Comparison of ENCODE assay signal across 32 mouse cellular contexts in the genomic region with DNA sequence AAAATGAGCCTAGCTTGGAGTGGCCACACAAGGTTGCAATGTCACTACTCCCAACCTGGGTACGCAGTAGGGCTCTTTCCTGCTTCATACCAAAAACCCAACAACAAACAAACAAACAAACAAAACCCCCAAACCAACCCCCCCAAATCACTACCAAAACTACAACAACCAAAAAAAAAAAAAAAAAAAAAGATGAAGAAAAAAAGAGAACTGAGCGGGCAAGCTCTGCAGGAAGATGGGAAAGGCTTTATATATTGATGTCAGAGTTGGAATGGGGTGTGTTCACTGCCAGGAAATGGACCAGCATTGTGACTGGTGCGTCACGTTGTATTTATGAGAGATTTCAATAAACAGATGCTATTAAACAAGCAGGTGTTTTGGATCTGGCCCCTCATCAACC.
"Had no signal": no experiment of that assay in that cellular context is flagged by ENCODE, and none has a peak within 500 bp of the region (broad histone marks: within the 10 kb centered on the region; RNA-seq: fewer than 3 reads in every experiment).

No protein-coding gene starts in this region.

- ATAC-seq: liver, embryonic 12.5 days; liver, postnatal 0 days; lung, postnatal 0 days; midbrain, embryonic 13.5 days; midbrain, embryonic 15.5 days; midbrain, embryonic 16.5 days had no signal

- H3K4me1 ChIP-seq: limb, embryonic 12.5 days; limb, embryonic 13.5 days; limb, embryonic 15.5 days; liver, embryonic 12.5 days; liver, embryonic 13.5 days; liver, embryonic 15.5 days; lung, embryonic 15.5 days; midbrain, embryonic 12.5 days; midbrain, embryonic 15.5 days had no signal

- H3K27ac ChIP-seq: limb, embryonic 10.5 days; limb, embryonic 12.5 days; limb, embryonic 13.5 days; limb, embryonic 15.5 days; liver, embryonic 12.5 days; liver, embryonic 13.5 days; liver, embryonic 14.5 days; liver, embryonic 15.5 days; lung, embryonic 15.5 days; macrophage; midbrain, embryonic 12.5 days; midbrain, embryonic 13.5 days; midbrain, embryonic 15.5 days; neural tube, embryonic 12.5 days had no signal

- H3K9me3 ChIP-seq: limb, embryonic 10.5 days; limb, embryonic 12.5 days; limb, embryonic 13.5 days; limb, embryonic 15.5 days; liver, embryonic 12.5 days; liver, embryonic 13.5 days; liver, embryonic 15.5 days; lung, embryonic 15.5 days; midbrain, embryonic 10.5 days; midbrain, embryonic 12.5 days; midbrain, embryonic 13.5 days; midbrain, embryonic 15.5 days; neural tube, embryonic 12.5 days; neural tube, embryonic 13.5 days had no signal

- H3K4me2 ChIP-seq: limb, embryonic 12.5 days; limb, embryonic 13.5 days; limb, embryonic 15.5 days; liver, embryonic 11.5 days; liver, embryonic 12.5 days; liver, embryonic 13.5 days; liver, embryonic 15.5 days; lung, embryonic 14.5 days; lung, embryonic 15.5 days; midbrain, embryonic 11.5 days; midbrain, embryonic 12.5 days; midbrain, embryonic 13.5 days; midbrain, embryonic 15.5 days; neural tube, embryonic 12.5 days; neural tube, embryonic 13.5 days had no signal

- H3K4me3 ChIP-seq: limb, embryonic 10.5 days; limb, embryonic 12.5 days; limb, embryonic 13.5 days; limb, embryonic 15.5 days; liver, embryonic 12.5 days; liver, embryonic 13.5 days; liver, embryonic 15.5 days; lung, embryonic 15.5 days; midbrain, embryonic 10.5 days; midbrain, embryonic 12.5 days; midbrain, embryonic 13.5 days; midbrain, embryonic 15.5 days; myocyte; neural tube, embryonic 12.5 days; neural tube, embryonic 13.5 days had no signal

- H3K9ac ChIP-seq: limb, embryonic 12.5 days; limb, embryonic 13.5 days; limb, embryonic 15.5 days; liver, embryonic 12.5 days; liver, embryonic 13.5 days; liver, embryonic 14.5 days; liver, embryonic 15.5 days; liver, postnatal 0 days; lung, embryonic 14.5 days; lung, embryonic 15.5 days; midbrain, embryonic 12.5 days; midbrain, embryonic 13.5 days; midbrain, embryonic 15.5 days; neural tube, embryonic 12.5 days had no signal

- H3K27me3 ChIP-seq: limb, embryonic 12.5 days; limb, embryonic 13.5 days; limb, embryonic 15.5 days; liver, embryonic 12.5 days; liver, embryonic 13.5 days; liver, embryonic 15.5 days; lung, embryonic 15.5 days; midbrain, embryonic 12.5 days; midbrain, embryonic 13.5 days; midbrain, embryonic 15.5 days; neural tube, embryonic 12.5 days; neural tube, embryonic 13.5 days had no signal

- DNase-seq: left cerebral cortex, postnatal 4 days; liver; liver, embryonic 13.5 days; liver, postnatal 0 days; lung, adult 18-20 months; lung, adult 2 months; lung, embryonic 14.5 days; lung, postnatal 10 days; lung, postnatal 14 days; lung, postnatal 36 days; lung, postnatal 4 days; midbrain, embryonic 14.5 days had no signal
